Mouse (Mus musculus): ENCODE results near the gene Nuak1. TPM values are rescaled to one million over a fixed set of nuclear protein-coding genes. Genes with fewer than 3 reads are reported as not detected.

Nuak1 gene
- total RNA-seq, 2 experiments from 2014 or later: 8.8 to 10.9 TPM

DNA sequence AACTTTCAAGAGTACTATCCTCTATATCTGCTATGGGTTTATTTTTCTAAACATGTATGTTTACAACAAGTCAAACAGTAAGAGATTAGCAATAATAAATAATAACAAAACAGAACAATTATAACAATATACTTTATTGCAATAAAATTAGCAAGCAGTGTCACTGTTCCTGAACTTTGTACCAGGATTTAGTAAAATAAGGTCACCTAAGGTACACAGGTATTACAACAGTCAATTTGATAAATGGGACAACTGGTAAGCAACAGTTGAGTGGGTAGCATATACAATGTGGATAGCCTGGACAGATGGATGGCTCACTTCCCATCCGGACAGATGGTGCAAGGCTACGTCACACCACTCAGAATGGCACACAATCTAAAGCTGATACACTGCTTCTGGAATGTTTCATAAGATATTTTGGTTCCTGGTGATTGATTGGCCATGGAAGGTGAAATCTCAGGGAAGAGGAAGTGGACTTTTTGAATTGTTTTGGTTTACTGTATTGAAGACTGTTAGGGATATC lies 59.1 kb downstream of the Nuak1 start:
- no peak for DNase-seq

DNA sequence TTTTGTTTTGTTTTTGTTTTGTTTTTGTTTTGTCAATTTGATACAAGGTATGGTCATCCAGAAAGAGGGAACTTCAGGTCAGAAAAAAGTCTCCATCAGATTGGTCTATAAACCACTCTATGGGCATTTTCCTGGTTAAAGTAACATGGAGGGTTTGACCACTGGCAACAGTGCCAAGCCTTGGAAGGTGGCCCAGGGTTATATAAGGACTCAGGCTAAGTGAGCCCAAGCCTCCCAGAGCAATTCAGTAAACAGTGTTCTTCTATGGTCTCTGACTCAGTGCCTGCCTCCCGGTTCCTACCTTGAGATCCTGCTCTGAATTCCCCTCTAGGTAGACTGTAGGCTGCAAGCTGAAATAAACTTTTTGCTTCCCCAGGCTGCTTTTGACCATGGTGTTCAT lies 61.0 kb downstream of the Nuak1 start:
- DNase-seq: no peak

DNA sequence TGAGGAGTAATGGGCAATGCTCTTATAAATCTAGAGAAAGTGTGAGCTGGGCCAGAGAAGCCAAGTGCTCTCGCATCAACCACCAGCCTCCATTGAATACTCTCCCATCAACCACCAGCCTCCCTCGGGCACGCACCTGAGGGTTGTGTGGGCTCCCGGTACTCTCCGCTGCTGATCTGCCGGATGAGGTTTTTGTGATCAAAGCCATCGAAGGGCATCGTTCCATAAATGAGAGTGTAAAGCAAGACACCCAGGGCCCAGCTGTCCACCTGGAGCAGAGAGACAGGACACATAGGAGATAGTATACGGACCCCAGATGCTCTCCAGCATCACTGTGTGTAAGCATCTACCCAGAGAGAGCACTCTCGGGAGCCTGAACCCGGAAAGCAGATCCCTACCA lies 62.4 kb downstream of the Nuak1 start:
- DNase-seq: no peak

DNA sequence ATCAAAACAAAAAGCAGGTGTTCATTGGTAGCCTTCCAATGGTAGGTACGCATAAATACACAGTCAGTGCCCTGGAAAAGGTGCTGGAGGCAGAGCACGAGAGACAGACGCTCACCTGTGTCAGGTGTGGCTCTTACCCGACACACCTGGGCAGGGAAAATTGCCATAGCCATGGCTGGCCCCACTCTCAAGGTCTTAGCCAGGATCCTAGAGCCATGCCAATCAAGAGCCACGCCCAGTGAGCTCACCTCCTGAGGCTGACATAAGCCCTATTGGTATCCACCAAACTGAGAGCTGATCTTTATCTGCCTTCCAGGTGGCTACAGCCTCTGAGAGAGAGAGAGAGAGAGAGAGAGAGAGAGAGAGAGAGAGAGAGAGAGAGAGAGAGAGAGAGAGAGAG lies 64.1 kb downstream of the Nuak1 start:
- DNase-seq: no peak

DNA sequence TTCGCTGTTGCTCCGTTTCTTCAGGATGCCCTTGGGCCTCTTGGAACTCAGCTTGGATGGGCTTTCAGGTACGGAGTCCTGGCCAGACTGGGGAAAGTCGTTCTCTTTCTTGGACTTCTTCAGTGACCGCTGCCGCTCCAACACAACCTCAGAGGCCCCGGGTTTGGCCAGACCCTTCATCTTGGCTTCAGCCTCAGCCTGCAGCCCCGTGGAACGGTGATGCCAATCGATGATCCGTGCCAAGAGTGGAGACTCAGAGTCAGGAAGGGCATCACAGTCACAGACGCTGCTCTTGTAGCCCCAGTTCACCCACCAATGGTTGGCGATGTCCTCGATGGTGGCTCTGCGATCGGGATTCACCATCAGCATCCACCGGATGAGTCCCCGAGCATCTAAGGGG lies 65.4 kb downstream of the Nuak1 start:
- no peak for DNase-seq

DNA sequence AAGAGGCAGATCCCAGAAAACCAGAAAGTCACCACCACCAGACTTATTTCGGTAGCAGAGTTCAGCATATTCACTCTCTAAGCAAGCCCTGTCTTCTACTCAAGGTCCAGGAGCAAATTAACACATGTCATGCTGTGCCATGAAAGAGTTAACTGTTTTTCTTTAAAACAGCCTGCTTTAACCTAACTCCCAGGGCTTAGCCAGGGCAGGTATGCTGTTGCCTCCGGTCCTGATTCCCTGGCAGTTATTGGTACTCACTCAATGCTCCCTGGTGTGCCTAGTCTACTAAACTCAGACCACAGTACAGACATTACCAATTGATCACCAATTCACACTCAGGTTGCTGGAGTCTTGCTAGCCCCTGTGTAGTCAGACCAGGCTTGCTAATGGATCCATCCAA lies 66.9 kb downstream of the Nuak1 start:
- no peak for DNase-seq

DNA sequence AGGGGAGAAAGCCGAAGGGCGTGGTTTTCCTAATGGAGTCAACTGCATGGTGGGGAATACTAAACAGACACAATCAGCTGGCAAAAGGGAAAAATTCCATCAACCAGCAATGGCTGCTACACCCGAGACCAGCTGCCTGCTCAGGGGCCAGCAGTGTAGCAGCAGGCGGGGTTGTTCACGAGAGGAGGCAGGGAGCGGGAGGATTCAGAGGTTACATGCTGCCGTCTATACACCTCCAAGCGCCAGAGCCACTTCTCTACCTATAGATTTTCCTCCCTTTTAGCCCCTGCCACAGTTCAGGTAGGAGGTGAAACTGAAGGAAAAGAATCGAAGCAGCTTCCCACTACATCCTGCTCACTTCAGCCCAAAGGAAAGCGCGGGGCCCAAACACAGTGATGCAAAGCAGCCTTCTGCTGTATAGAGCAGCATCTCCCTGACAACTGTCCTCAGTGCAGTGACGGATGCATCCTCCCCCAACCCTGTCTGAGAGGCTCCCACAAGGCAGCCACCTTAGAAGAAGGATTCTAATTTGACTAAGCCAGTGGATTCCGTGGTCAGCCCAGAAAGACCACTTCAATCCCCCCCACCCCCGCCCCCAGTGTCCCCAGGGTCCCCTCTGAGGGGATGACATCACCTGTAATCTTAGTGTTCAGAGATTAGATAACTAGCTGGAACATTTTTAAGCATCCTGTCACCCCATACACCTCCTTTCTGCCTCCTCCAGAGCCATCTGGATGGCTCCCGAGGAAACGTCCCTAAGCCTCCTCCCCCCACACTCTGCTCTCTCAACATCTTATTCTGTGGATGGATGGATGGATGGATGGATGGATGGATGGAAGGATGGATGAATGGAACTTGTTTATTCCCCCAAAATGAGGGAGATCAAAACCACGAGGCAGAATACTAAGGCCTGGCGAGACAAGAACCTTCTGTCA lies 68.0 kb downstream of the Nuak1 start:
- no peak for DNase-seq

DNA sequence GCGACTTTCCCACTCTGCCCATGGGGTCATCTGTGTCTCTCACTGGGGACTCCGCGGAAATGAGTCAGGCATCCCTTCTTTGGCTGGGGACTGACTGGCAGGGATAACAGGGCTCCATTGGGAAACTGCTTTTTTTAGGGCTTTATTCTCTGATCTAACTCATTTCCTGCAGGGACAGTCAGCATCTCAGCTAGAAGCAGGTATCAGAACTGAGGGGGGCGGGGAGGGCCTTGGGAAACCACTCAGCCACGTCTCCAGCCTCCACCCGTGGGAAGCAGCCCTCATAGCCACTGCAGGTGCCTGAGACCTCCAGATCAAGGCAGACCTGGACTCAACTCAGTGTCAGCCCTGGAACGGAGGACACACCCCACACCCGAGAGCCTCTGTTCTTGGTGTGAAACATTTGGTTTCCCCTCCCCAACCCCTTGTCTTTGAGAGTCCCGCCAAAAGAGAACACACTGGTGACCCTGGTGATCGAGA lies 68.7 kb downstream of the Nuak1 start:
- DNase-seq: no peak

DNA sequence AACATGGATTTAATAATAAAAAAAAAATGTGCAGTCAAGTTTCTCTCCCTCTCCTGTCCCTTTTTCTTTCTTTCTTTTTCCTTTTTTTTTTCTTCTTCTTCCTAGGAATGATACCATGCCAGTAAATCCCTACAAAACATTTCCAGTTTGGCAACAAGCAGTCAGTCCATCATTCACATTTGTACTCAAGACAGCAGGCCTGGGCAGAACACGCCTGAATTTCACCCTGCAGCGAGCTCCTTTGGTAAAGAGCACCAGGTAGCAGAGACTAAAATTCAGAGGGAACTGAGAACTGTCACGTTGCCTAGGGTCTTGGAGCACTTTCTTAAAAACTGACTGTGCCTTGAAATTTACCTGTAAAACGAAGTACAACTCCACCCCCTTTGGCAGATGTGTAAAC lies 69.2 kb downstream of the Nuak1 start:
- DNase-seq: no peak

DNA sequence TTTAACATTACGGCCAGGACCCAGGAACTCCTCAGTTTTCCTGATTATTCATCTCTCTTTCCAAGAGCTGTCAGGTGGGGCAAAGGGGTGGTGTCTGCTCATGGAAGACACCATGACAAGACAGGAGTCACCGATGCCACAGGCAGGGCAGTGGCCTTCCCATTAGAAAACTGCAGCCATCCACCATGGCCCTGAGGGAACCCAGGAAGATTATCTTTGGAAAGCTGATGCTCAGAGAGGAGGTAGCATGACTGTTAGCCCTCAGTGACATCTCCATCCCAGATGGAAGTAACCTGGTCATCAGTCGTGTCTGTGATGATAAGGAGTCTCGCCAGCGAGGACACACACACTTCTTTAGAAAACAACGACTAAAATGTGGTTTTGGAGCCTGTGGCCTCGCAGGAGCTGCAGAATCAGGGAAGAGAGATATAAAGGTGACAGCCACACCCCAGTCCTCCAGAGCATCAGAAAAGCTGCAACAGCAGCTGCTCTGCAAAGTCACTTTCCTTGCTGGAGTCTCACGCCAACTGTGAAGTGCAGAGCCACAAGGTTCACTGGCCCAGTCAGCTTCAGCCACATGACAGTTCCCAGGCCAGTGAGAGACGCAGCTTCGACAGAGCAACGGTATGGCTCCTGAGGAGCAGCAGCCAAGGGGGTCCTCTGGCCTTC lies 70.6 kb downstream of the Nuak1 start:
- DNase-seq: no peak

DNA sequence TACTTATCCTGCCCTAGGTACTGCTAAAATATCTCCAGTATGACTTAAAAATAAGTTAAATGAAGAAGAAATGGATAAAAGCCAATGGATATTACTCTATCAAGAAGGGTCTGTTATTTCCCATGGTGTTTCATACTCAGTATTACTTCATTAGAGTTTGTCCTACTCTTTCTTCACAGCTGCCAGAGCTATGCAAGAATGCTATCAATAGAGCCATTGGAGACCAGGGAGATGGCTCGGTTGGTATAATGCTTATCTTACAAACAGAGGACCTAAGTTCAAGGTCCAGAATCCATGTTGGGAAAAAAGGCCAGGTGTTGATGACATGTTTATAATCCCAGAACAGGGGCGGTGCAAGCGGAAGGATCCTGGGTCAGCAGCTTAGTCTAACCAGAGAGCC lies 72.2 kb downstream of the Nuak1 start:
- DNase-seq: no peak

DNA sequence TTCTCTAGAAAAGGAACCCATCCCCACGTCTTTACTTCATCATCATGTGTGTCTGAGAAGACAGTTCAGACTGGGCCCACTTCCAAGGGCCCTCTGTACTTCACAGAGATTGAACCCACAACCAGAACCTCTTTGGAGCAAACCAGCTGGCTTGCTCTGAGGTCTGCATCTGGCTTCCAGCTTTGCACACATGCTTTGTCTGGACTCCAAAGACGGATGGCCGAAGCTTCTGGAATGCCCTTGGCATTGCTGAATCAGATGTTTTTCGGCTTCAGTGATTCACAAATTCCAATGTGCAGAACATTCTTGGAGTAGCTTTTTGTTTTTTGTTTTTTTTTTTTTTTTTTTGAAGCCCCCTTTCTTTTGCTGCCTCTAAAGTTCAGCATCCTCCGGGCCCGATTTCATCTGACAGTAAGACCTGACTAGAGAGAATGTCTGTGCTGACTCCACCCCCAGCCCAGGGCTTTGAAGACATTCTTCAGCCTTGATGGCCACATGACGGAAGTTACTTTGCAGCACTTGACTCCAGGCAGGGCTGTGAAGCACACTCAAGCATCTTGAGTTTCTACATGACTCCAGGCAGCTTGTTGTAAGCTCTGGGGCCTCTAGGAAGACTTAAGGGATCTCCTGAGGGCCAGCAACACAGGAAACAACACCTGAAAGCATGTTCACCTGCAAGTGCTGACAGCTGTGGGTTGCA lies 75.1 kb downstream of the Nuak1 start:
- DNase-seq: peak; percentile 28

DNA sequence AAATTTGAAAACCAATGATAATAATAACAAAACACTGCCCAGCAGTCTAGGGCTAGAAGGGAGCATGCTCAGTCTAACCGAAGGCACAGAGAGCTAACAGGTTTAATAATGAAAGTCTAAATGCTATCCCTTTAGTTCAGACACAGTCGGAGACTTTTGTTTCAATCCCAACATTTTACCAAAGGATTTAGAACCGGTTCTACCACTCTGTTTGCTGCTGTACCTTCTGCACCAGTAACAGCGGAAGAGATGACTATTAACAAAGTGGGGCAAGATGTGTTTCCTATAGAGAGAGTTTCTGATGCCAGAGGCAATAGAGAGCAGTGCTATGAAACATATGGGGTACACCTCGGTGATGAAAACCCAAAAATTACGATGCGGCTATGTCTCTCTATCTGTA lies 76.6 kb downstream of the Nuak1 start:
- no peak for DNase-seq

DNA sequence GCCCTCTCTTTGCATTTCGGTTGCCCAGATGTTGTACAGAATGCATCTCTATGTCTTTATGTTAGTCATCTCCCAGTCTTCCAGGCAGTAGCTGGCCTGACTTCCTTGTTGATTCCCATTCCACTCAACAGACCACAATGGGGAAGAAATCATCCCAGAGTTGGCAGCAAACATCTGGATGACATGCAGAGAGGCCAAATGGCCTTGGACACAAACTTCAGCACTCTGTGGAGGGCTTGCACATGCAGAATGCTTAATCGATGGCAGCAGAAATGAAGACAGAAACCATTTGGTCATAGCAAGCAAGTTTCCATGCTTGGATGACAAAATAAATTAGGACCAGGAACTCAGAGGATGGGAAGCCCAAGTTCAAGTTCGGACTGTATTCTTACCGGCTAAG lies 79.4 kb downstream of the Nuak1 start:
- DNase-seq: no peak

DNA sequence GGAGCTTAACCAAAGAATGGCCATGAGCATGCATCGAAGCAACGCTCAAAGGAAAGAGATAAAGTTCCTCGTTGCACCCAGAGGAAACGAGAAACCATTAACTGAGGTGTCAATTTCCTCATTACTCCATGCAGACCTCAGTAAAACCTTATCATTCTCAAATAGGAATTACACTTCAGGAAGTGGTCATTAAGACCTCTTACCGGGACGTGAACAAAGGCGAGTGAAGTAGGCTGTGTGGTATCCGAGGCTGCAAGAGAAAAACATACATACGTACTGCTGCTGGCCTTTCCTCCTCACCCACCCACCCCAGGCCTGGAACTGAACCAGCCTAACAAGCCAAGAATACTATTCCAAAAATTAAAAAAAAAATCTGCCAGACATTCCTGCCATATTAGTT lies 80.0 kb downstream of the Nuak1 start:
- DNase-seq: no peak

DNA sequence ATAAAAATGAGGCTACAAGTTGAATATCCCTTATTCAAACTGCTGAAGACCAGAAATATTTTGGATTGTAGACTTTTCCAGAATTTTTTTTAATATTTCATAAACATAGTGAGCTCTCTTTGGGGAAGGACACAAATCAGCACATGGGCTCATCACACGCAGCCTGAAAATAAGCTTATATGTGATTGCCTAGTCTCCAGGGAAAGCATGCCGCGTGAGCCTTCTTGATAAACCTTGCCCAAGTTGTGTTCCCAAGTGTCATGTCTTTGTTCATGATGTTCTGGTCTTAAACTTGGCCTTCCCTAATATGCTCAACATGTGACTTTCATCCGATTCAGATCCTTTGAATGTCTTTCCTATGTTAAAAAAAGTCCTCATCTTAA lies 81.7 kb downstream of the Nuak1 start:
- DNase-seq: no peak

DNA sequence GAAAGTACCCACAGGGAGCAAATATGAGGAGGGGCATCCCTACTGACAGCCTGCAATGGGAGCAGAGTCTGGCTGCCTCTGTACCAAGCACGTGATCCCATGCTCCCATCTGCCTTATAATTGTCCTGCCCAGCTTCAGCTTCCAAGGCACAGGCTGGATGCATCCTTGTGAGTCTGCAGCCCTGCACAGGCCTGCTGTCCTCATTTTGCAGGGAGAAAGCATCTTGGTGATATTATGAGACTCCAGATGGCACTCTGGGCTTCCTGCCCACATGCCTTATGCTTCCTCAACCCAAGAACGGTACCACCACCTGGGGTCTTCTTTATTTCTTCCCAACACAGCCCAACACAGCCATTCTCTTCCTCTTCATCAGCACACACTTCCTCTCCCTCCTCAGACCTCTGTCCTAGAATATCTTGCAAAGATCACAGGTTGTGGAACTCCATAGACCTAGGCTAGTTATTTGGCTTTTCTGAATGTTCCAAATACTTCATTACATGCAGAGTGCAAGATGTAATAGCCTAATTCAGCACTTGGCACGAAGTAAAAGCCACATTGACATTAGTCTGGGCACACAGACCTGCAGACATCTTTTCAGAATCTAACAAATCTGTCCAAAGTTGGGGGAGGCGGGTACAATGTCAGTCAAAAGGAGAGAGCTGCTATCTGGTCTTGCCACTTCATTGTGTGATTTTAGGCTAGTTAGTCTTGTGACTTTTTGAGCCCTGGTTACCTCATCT lies 82.2 kb downstream of the Nuak1 start:
- no peak for DNase-seq

DNA sequence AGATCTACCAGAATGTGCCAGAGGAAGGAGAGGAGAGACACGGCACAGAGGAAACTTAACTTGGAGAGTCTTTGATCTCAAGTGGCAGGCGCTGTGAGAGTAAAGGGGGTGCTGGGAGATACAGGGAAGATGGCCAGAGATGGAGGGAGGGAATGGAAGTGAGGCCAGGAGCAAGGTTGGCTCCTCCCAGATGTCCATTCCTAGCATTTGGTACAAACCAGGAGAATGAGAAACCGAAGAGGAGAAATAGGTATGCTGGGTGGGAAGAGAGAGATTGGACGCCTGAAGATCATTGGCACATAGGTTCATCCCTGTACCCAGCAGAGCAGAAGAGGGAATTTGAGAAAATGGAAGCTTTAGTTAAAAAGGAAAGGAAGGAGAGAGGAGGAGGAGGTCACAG lies 82.8 kb downstream of the Nuak1 start:
- no peak for DNase-seq

DNA sequence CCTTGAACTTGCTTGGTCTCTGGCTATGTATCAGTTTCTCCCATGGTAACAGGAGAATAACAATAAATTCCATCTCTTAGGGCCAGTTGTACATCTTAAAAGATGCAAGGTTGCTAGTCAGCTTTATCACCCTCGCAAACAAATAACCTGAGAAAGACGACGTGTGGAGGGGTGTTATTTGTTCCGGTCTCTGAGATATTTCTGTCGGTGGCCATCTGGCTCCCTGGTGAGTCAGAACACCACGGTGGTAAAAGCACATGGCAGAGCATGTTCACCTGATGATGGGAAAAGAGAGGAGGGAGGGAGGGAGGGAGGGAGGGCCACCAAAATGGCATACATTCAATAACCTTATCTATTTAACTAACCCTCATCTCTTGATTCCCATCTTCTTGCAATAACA lies 86.1 kb downstream of the Nuak1 start:
- no peak for DNase-seq

DNA sequence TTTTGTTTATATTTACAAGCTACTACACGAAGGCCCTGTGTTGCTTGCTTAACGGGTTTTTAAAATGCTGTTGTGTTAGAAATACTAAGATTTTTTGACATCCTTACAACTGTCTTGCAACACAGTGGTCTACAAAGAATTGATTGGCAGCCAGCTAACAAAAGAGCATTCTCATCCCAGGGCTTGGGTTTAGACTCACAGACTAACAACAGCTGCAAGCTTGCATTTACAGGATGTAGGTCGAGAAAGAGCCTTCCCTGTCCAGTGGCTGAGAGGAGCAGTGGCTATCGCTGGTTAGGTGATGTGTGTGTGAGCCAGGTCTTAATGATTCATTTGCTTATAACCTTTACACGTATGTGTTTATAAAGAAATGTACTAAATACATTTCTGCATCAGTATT lies 94.7 kb downstream of the Nuak1 start:
- no peak for DNase-seq

DNA sequence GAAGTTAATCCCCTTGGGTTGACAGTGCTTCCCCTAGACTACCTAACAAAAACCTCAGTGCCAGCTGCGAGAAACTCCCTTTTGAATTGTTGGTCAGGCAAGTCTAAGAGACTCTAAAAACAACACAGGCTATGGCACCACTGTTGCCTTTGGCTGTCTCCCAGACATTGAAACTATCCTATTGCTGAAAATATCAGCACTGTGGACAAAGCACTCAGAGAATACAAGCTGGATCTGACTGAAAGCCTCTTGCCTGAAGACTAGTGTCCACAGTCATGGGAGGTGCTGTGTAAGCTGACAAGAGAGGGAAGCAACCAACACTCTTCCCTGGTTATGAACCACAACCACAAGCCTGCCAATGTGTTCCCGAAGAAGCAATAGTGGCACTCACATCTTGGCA lies 96.9 kb downstream of the Nuak1 start:
- DNase-seq: no peak

DNA sequence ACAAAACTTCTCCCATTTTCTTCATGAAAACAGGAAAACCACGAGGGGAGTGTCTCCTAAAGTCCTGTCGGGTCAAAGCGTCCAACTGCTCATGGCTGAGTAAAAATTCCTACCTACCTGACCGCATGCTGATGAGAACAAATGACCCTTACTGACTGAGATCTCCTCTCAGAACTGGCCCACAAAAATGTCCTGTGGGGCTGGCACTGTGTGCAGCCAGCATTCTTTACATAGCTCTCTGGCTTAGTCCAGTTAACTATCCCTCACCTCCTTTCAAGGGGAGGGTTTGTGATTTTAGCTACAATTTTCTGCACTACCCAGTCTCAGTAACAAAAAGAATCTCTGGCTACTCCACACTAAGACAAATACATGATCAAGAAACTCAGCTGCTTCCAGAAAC lies 100.9 kb downstream of the Nuak1 start:
- DNase-seq: no peak

Data from adrenal gland, postnatal 10 days (tissue).